ENCODE assay signal across 24 mouse cellular contexts in genomic region chr12:31726707-31727106, GRCm38 (mm10). TPM values are rescaled to one million over a fixed set of nuclear protein-coding genes. Genes with fewer than 3 reads are reported as not detected.
A peak's percentile ranks its signal among the peaks of the same experiment; 100 is the strongest.
DNase-seq lines count a peak whose midpoint lies in the region; ATAC-seq lines count a peak whose summit lies in the region.
"Had no signal": no experiment of that assay in that cellular context is flagged by ENCODE, and none has a peak within 500 bp of the region (broad histone marks: within the 10 kb centered on the region; RNA-seq: fewer than 3 reads in every experiment).

No protein-coding gene starts in this region.

- 28% methylated on average over 1 of the region's 1 CpGs for WGBS in heart, embryonic 13.5 days
- WGBS in kidney, embryonic 14.5 days: 55% methylated on average over 1 of the region's 1 CpGs

- no peak for ATAC-seq in heart, embryonic 13.5 days (ENCODE audit: extremely low read depth, insufficient number of reproducible peaks, low FRiP score, low TSS enrichment)
- no peak for ATAC-seq in kidney, embryonic 14.5 days (ENCODE audit: low FRiP score, low TSS enrichment)
- ATAC-seq: forebrain, embryonic 13.5 days; liver, embryonic 12.5 days had no signal

- H3K27ac ChIP-seq in heart, embryonic 13.5 days (replicated peaks): peak overlapping the region; percentile 82
- no peak overlapping the region for H3K27ac ChIP-seq in kidney, embryonic 14.5 days (ENCODE audit: low read depth, low read length)
- H3K27ac ChIP-seq: forebrain, embryonic 13.5 days; hindbrain, embryonic 12.5 days; kidney, postnatal 0 days; limb, embryonic 13.5 days; liver, embryonic 12.5 days; midbrain, embryonic 12.5 days had no signal

- H3K9me3 ChIP-seq in heart, embryonic 13.5 days: no peaks in the 10 kb centered on the region
- no peaks in the 10 kb centered on the region; the same call in 1 of the 2 replicates for H3K9me3 ChIP-seq in kidney, embryonic 14.5 days (ENCODE audit: control insufficient read depth, low read length)
- H3K9me3 ChIP-seq: forebrain, embryonic 13.5 days; hindbrain, embryonic 12.5 days; limb, embryonic 13.5 days; liver, embryonic 12.5 days; midbrain, embryonic 12.5 days had no signal

- H3K36me3 ChIP-seq in heart, embryonic 13.5 days: peaks cover 4% of the 10 kb centered on the region; the same call in 1 of the 2 replicates
- H3K36me3 ChIP-seq in kidney, embryonic 14.5 days (ENCODE audit: control insufficient read depth, insufficient read depth, low read length): no peaks in the 10 kb centered on the region
- H3K36me3 ChIP-seq: hindbrain, embryonic 12.5 days; liver, embryonic 12.5 days; midbrain, embryonic 12.5 days had no signal

- peaks cover 19% of the 10 kb centered on the region for H3K4me1 ChIP-seq in heart, embryonic 13.5 days
- no peaks in the 10 kb centered on the region for H3K4me1 ChIP-seq in kidney, embryonic 14.5 days (ENCODE audit: control insufficient read depth, insufficient read depth, low read length)
- H3K4me1 ChIP-seq: forebrain, embryonic 13.5 days; liver, embryonic 12.5 days; midbrain, embryonic 12.5 days had no signal

- H3K4me2 ChIP-seq in heart, embryonic 13.5 days: no peak overlapping the region
- H3K4me2 ChIP-seq in kidney, embryonic 14.5 days (replicated peaks; ENCODE audit: low read depth, low read length): no peak overlapping the region
- H3K4me2 ChIP-seq: forebrain, embryonic 13.5 days; hindbrain, embryonic 12.5 days; limb, embryonic 13.5 days; liver, embryonic 12.5 days; midbrain, embryonic 12.5 days had no signal

- intact Hi-C loops in left cerebral cortex, postnatal 4 days (cut with DNase I): no loop called here

- no peak overlapping the region for H3K4me3 ChIP-seq in heart, embryonic 13.5 days
- H3K4me3 ChIP-seq in kidney, embryonic 14.5 days (ENCODE audit: low read length): no peak overlapping the region
- H3K4me3 ChIP-seq: forebrain, embryonic 13.5 days; hindbrain, embryonic 12.5 days; limb, embryonic 13.5 days; liver, embryonic 12.5 days; midbrain, embryonic 12.5 days had no signal

- no peak overlapping the region for H3K9ac ChIP-seq in heart, embryonic 13.5 days
- no peak overlapping the region for H3K9ac ChIP-seq in kidney, embryonic 14.5 days (ENCODE audit: low read depth, low read length)
- H3K9ac ChIP-seq: forebrain, embryonic 13.5 days; hindbrain, embryonic 12.5 days; limb, embryonic 13.5 days; liver, embryonic 12.5 days; midbrain, embryonic 12.5 days had no signal

- DNase-seq in heart, adult 8-10 months (ENCODE audit: low spot score): no peak
- DNase-seq in kidney, adult 18-20 months: peak; percentile 8
- DNase-seq in ES-CJ7 (ENCODE audit: low read depth, low spot score) (peak; percentile 80), ZHBTc4 (ENCODE audit: low read depth, low spot score) (peak; percentile 87)
- no peak for DNase-seq in left cerebral cortex, postnatal 4 days
- DNase-seq: adrenal gland, postnatal 25 days; B cell, adult 2 months; cerebellum, adult 9-10 months; lung, adult 2 months; thymus, adult 18-20 months; thymus, postnatal 36 days had no signal

- no peaks in the 10 kb centered on the region for H3K27me3 ChIP-seq in heart, embryonic 13.5 days (replicated peaks)
- no peaks in the 10 kb centered on the region for H3K27me3 ChIP-seq in kidney, embryonic 14.5 days (ENCODE audit: control insufficient read depth, insufficient read depth, low read length)
- H3K27me3 ChIP-seq: CH12.LX; forebrain, embryonic 13.5 days; hindbrain, embryonic 12.5 days; limb, embryonic 13.5 days; liver, embryonic 12.5 days; midbrain, embryonic 12.5 days had no signal

RNA-seq across cellular contexts. Expression of gene Gpr22, which starts 13.0 kb away (rescaled TPM):
- 12.9 and 16.4 TPM in 2 replicates for polyA plus RNA-seq in heart, embryonic 13.5 days (2015; fragmentation: Nextera tagmentation; extraction: Ambion mirVana)
- total RNA-seq in heart, adult 8-10 months (2022): 10 to 100 TPM; 20.5 to 30.8 (median 28.3) TPM
- polyA plus RNA-seq in kidney, embryonic 14.5 days (2014; fragmentation: Nextera tagmentation; extraction: Ambion mirVana): 0.39 and 0.60 TPM in 2 replicates
- total RNA-seq in left cerebral cortex, postnatal 4 days (2021): 10 to 100 TPM; 21.7 to 25.4 TPM
- total RNA-seq: CH12.LX; gastrocnemius, adult 18-20 months; gastrocnemius, postnatal 4 days; monocyte, adult 5-6 weeks; neutrophil, adult 5-6 weeks had no signal
- polyA plus RNA-seq: lung, adult 2 months had no signal

Comparison
In these comparisons a context has a peak if more than half of its experiments do, and no peak if none do; other contexts are left out.
1. DNase-seq: peak in kidney, adult 18-20 months (single experiment), ES-CJ7 (single experiment) and ZHBTc4 (single experiment); none in heart, adult 8-10 months (single experiment) and left cerebral cortex, postnatal 4 days (single experiment).